Mouse (Mus musculus) olfactory bulb, adult 2 months (tissue): ENCODE data around the gene Rarres1.

ENCODE experiments used
- CTCF ChIP-seq: fragments of 200-500 bp; IDR thresholded peaks from 2 replicates; pipeline ENCODE4 v1.5.1; 2012; ENCODE audit warnings: low read depth, mild to moderate bottlenecking, low read length, moderate library complexity; ENCODE audit not compliant: insufficient read depth
- POLR2A ChIP-seq: fragments of 200-500 bp; IDR thresholded peaks from 2 replicates; pipeline ENCODE4 v1.6.1; 2012; ENCODE audit warnings: mild to moderate bottlenecking, low read depth, low read length, moderate library complexity; ENCODE audit not compliant: insufficient read depth

GRCm38 (mm10) chr3:67498773-67499405 lies 16.4 kb downstream of the Rarres1 start:
- TF ChIP-seq CTCF (no peak), POLR2A (no peak)
